Mouse (Mus musculus): ENCODE results near the gene Rwdd4a.

The Rwdd4a gene

GRCm38 (mm10) chr8:47590400-47590799 is 56.9 kb downstream of the Rwdd4a start:
- DNase-seq: no peak

DNA sequence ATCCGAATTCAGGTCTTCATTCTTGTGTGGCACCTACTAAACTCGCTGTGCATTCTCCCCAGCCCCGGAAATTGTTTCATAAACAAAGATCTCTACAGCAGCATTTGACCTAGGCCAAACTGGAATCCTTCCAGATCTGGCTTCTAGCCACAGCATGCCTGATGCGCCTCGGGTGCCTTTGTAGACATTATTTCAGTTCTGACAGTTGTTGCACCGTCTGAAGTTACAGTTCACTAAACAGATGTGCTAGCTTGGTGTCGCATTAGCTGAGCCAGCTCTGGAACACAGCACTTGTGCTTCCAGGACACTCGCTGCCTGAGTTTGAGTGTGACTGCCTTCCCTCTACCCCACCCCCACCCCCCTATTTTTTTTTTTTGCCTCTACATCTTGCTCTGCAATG is 67.2 kb downstream of the Rwdd4a start:
- no peak for DNase-seq

Data from cerebellum, postnatal 25 days (tissue).